Mouse (Mus musculus) splenic B cell, adult 2 months (primary cell): ENCODE measurements around the gene Trim68.
"Not testable (repeated sequence)": the region's sequence is repeated elsewhere in the genome, so short reads cannot be mapped to it uniquely, and the experiment has no call there.

Experiments
- DNase-seq: peaks from one replicate; pipeline ENCODE4 v3.0.0-alpha.2; 2011; ENCODE audit warnings: low read depth, low spot score
- H3K27me3 ChIP-seq: 2 replicates; pipeline ENCODE4 v1.6.1; 2012; ENCODE audit warnings: mild to moderate bottlenecking, low read length, moderate library complexity, mixed read lengths; ENCODE audit not compliant: control insufficient read depth, poor library complexity, insufficient read depth, severe bottlenecking
- H3K36me3 ChIP-seq: 2 replicates; pipeline ENCODE4 v1.6.1; 2012; ENCODE audit warnings: mild to moderate bottlenecking, low read length, moderate library complexity, mixed read lengths; ENCODE audit not compliant: control insufficient read depth, poor library complexity, insufficient read depth, severe bottlenecking

The Trim68 gene

DNA sequence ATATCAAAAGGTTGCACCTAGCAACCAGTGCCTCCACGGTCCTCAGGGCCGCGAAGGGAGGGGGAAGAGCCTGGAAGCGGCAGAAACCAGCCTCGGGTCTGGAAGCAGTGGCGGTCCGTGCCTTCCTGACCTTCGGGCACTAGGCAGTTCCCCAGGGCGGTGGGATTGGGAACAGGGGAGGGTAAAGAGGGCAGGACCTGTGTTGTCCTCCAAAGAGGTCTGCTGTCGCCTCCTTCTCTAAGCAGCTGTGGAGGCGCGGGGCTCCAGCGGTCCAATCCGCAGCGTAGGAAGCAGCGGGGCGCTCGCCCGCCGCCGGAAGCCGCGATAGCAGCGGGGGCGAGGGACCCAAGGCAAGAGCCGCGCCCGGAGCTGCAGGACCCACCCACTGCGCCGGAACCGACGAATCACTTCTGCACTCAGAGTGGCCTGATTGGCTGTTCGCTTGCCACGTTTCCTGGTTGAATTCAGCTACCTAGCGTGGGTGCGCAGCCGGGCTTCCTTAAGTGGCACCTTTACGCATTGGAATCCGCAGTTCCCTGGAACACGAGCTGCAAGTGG, at the start of gene Trim68:
Gene Trim68, minus strand, starts transcription at position 384 of the 558 bp plus-strand sequence.
- Histone ChIP-seq H3K36me3 (no peaks in the 10 kb centered on the region), H3K27me3 (no peaks in the 10 kb centered on the region)
- DNase-seq = peak; percentile 90

DNA sequence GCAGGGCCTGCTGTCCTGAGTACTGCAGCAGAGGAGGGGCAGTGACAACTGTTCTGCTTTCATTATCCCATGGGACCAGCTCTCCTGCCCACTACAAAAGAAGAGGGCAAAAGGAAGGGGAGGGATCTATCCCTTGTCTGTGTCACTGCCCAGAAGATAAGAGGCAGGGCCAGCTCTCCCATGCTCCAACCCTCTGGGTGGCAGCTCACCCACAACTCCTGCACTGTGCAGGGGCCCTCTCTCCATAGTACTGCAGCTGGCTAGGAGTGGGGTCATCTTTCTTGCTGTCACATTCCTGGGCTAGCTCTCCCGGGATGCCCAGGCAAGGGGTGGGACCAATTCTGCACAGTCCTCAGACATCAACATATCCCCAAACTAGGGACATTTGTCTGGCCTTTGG, 46.7 kb upstream of the Trim68 start:
- no peaks in the 10 kb centered on the region for H3K27me3 ChIP-seq

DNA sequence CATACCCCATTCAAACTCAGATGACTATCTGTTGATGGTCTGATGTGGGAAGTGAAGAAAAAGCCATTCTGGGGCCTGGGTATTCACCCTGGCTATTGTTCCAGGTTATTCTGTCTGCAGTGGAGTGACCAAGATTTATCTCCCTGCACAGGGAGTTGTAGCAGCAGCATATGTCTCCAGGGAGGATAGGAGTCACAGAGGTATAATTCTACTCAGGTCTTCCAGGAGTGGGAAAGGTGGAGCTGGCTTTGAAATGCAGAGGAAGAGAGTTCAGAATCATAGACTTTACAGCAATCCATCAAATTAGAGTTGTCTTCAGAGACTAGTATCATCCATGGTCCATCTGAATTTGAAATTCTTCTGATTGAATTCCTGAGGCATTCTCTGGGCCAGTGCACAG, 40.3 kb upstream of the Trim68 start, which contains the start of gene Olfr559:
Gene Olfr559, minus strand, starts transcription at position 101 of the 400 bp plus-strand sequence.
- DNase-seq = no peak
- Histone ChIP-seq H3K27me3 (no peaks in the 10 kb centered on the region), H3K36me3 (no peaks in the 10 kb centered on the region)

More for the DNA sequence above, 46.7 kb upstream of the Trim68 start:
- no peak for DNase-seq
- H3K36me3 ChIP-seq = no peaks in the 10 kb centered on the region

DNA sequence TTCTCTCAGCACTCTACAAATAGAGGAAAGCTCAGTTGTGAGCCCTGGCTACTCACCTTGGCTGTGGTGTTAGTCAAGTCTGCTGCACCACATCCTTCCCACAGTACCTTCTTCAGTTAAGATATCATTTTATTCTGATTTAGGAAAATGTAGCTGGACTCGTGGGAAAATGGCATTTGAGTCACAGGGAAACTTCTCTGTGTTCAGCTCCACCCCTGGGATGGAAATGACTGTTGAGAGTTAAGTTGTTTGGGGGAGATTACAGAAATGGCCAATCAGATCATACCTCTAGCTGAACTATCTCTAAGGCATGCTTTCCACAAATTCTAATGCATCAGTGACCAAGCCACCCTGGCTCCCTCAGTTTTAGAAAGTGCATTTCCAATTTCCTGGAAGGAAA, 31.8 kb upstream of the Trim68 start, which contains the start of gene Olfr33:
Gene Olfr33, minus strand, starts transcription at position 101 of the 400 bp plus-strand sequence.
- no peaks in the 10 kb centered on the region for H3K36me3 ChIP-seq
- no peaks in the 10 kb centered on the region for H3K27me3 ChIP-seq
- DNase-seq = no peak

DNA sequence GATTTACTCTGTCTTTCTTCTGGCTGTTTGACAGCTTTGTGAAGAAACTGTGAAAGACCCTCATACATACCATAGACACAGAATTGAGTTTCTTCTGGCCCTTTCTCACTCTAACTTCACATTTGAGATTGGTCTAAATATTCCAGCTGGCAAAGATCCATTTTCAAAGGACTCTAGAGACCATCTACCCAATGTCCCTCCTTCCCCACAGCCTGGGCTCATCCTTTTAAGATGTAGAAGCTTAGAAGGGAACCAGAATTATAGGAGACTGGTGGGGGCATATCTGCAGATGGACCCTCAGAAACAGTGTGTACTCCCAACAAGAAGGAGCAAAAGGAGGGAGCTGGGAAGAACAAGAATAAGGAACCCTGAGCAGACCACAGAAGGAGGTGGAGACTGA, 14.8 kb upstream of the Trim68 start, which contains the start of gene Olfr558:
Gene Olfr558, plus strand, starts transcription at position 301 of the 400 bp plus-strand sequence.
- Histone ChIP-seq H3K27me3 (no peaks in the 10 kb centered on the region), H3K36me3 (no peaks in the 10 kb centered on the region)

DNA sequence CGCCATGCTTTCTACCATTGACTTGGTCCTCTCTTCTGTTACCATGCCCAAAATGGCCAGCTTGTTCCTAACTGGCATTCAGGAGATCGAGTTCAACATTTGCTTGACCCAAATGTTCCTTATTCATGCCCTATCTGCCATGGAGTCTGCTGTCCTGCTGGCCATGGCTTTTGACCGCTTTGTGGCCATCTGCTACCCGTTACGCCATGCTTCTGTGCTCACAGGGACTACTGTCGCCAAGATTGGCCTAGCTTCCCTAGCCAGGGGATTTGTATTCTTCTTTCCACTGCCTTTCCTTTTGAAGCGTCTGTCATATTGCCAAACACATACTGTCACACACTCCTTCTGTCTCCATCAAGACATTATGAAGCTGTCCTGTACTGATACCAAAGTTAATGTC, 11.3 kb upstream of the Trim68 start:
- H3K36me3 ChIP-seq = no peaks in the 10 kb centered on the region
- H3K27me3 ChIP-seq = no peaks in the 10 kb centered on the region
- DNase-seq = no peak

More for the DNA sequence above, 14.8 kb upstream of the Trim68 start, which contains the start of gene Olfr558:
- DNase-seq = no peak

DNA sequence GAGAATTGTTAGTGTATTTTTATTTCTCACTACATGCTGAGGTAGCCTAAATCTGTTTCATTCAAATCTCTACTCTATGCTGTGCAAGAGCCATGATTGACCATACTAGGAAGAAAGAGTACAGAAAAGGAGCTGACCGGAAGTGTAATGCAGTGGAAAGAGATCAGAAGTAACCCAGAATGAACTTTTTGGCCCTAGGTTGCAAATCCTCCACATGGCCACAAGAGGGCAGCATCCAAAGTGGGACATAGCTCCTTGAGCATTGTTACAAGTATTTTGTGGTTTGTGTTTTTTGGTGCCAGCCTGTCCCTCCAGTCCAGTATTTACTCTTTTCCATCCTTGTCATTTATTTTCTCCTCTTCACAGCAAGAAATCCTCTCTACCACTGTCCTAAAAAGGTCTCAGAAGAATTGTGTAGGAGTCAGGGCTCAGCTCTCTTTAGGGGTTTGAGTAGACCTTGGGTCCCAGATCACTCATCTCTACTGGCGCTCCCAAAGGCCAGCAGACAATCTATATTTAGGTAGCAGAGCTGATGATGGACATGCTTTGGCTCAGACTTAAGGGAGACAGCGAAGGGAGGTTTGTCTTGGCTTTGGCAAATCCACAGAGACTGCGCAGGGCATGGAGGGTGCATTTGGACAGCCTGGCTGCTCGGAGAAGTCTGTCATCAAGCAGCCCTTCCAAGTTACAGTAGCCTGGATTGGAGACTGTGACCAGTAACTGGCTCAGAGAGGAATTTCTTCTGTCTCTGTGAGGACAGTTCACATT, 8.4 kb upstream of the Trim68 start, which contains the start of gene Olfr557:
Gene Olfr557, plus strand, starts transcription at position 553 of the 768 bp plus-strand sequence.
- Histone ChIP-seq H3K36me3 (no peaks in the 10 kb centered on the region), H3K27me3 (no peaks in the 10 kb centered on the region)
- peak; percentile 71 for DNase-seq

DNA sequence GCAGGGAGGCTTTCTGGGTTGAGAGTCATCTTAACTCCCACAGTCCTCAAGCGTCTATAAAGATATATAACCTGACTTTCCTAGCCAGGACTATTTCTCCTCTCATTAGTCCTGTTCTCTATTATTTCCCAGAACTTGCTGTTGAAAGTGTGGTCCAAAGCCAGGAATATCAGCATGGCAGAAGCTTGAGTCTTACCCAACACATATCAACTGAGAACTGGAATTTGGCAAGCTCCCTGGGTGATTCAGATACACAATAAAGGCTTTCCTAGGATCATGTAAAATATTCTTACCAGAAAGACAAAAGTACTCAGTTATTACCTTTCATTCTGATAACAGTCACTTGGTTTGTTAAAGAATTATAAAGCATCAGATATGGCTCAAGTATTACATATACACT, 5.2 kb downstream of the Trim68 start:
- Histone ChIP-seq H3K27me3 (no peaks in the 10 kb centered on the region), H3K36me3 (peaks cover 1% of the 10 kb centered on the region; the same call in 1 of the 2 replicates)
- no peak for DNase-seq

DNA sequence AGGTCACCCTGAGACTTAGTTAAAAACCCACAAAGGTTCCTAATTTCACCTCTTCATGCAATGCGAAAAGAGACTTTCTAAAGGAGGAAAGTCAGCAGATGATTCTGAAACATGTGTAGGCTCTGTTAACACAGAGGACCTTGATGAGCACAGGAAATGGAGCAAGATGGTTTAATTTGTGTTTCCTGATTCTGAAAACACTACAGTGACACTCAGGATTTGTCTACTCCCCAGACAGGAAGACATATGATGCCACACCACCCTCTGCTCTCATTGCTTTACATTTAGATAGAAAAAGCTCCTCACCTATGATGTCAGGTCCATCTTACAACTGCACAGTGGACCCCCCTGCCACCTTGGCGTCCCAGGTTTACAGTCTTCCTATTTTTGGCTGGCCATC, 10.9 kb downstream of the Trim68 start:
- peaks cover 1% of the 10 kb centered on the region; the same call in 1 of the 2 replicates for H3K36me3 ChIP-seq
- H3K27me3 ChIP-seq = no peaks in the 10 kb centered on the region
- no peak for DNase-seq

DNA sequence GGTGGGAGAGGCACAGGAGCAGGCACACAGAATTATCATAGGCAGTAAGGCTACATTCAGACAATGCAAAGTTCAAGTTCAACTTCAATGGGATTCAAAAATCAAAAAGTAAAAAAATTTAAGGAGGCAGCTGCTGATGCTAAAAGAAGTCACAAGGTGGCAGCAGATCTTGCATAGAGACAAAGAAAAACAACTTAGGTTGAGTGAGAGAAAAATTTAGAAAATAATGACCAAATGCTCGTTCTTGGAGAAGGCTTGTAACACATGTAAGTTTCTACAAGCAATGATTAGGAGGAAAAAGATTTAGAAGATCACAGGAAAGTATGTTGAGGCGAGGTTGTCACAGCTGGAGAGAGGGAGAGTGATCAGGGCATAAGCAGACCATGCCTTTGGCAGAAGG, 21.7 kb downstream of the Trim68 start:
- Histone ChIP-seq H3K27me3 (no peaks in the 10 kb centered on the region), H3K36me3 (no peaks in the 10 kb centered on the region)
- DNase-seq = peak; percentile 11

DNA sequence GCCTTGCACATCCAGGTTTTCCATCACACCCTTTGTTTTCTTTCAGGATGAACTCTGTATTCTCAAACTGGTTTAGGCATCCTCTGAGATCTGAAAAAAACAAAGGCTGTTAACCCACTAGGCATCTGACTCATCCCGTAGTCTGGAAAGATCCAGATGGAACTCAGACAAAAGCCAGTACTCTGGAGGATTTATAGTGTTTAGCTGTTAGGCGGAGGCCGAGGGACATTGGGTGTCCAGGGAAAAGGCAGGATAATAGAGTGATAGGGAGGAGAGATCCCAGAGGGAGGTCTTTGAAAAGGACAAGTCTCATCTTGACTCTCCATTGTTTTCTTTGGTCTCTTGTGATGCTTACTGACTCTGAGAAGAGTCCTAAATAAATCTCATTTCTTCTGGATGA, 22.5 kb downstream of the Trim68 start, which contains the start of gene Olfr556:
Gene Olfr556, plus strand, starts transcription at position 301 of the 400 bp plus-strand sequence.
- no peak for DNase-seq
- Histone ChIP-seq H3K36me3 (no peaks in the 10 kb centered on the region), H3K27me3 (no peaks in the 10 kb centered on the region)

DNA sequence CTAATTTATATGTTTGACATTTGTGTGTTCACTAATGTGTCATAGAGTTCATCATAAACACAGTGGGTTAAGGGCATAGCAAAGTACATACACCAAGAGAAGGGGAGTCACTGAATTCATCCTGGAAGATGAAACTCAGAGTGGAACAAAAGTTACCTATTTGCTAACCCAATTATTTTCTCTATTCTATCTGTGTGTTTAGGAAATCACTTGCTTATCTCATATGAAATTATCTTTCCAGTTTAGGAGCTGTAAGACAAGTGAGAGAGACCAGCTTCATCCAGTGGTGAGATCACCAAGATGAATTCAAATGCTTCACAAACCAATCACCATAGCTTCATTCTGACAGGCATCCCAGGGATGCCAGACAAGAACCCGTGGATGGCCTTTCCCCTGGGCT, 28.6 kb downstream of the Trim68 start, which contains the start of gene Olfr555:
Gene Olfr555, plus strand, starts transcription at position 301 of the 400 bp plus-strand sequence.
- Histone ChIP-seq H3K27me3 (no peaks in the 10 kb centered on the region), H3K36me3 (no peaks in the 10 kb centered on the region)
- DNase-seq = no peak

DNA sequence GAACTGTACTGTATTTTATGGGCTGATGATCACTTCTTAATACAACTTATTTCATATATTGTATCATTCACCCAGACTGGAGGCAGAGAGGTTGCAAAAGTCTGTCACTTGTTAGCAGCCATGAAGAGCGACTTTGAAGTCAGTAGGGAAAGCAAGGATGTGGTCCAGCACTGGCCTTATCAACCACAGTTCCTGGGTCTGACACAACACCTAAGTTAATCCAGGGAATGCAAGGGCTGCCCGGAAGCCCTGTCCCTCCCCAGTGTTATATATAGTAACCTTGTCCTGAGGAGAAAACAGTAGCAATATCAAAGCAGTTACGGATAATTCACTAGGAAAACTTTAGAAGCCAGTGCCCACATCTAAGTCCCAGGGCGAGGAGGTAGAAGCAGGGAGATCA, 42.2 kb downstream of the Trim68 start:
- not testable (repeated sequence) for DNase-seq, H3K27me3 ChIP-seq, H3K36me3 ChIP-seq

DNA sequence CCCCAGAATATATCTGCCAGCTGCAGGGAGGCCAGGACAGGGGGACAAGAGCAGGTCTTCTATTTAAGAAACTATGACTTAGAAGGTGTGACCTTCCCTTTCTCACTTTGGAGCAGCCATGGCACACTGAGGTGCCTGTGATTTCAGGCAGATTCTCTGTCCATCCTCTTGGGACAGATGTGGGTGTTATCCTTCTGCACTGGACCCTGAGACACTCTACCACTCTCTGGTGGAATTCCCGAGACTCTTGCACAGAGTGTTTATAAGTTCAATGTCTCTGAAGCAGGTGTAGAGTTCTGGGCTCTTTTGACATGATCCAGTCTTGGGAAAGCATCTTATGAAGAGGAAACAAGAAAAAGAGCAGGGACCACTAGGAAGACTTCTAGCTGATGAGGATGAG, 49.0 kb downstream of the Trim68 start, which contains the start of gene Olfr554:
Gene Olfr554, plus strand, starts transcription at position 301 of the 400 bp plus-strand sequence.
- no peak for DNase-seq
- H3K36me3 ChIP-seq = no peaks in the 10 kb centered on the region

DNA sequence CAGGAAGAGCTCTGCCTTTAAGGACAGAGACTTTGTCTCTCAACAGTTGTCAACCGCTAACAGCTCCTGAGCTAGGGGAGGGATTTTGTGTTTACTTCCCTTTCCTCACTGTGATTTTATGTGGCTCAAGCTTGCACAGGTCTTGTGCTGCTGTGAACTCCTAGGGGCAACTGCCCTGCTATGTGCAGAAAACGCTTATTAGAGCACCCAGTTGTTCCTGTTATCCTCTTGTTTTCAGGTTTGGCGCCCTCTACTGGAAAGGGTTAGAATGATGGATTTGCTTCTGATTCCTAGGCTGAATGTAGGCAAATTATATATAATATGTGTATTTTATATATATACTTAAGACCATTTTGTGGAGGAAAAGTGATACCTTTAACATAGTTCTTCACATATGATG, 50.5 kb downstream of the Trim68 start:
- H3K36me3 ChIP-seq = no peaks in the 10 kb centered on the region
- no peaks in the 10 kb centered on the region for H3K27me3 ChIP-seq
- DNase-seq = peak; percentile 84

More for the DNA sequence above, 49.0 kb downstream of the Trim68 start, which contains the start of gene Olfr554:
- no peaks in the 10 kb centered on the region for H3K27me3 ChIP-seq
